ENCODE assay signal across 8 mouse cellular contexts in the genomic region with DNA sequence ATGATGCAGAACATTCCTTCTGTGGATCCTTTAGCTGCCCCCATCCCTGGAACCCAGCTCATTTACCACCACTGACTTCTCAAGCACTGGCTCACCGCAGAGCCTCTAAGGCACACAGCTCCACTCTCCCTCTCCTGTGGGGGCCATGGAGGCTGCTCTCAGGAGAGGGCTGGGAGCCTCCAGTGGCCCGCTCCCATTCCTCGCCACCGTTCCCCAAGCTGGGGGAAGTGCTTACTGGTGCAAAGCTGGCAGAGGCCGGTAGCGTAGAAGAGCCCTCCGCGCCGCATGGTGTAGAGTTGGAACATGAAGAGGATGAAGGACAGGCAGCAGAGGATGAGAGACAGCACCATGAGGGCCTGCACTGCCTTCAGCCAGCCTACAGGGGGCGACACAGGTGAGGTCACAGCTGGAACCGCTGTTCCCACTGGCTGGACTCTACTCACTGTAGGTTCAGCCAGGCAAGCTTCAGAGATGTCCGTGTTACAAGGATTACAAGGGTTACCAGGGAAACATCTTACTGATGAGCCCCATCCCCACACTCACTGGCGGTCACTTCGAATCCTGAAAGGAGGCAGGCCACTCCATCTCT. TPM values are rescaled to one million over a fixed set of nuclear protein-coding genes. Genes with fewer than 3 reads are reported as not detected.
DNase-seq lines count a peak whose midpoint lies in the region; ATAC-seq and TF ChIP-seq lines count a peak whose summit lies in the region.

No protein-coding gene starts in this region.

- H3K4me2 ChIP-seq in hindbrain, postnatal 0 days (ENCODE audit: low read depth, low read length): no peak overlapping the region
- H3K4me2 ChIP-seq in hindbrain, embryonic 14.5 days (replicated peaks): no peak overlapping the region
- H3K4me2 ChIP-seq in liver, embryonic 15.5 days: peak overlapping the region; percentile 73

- ATAC-seq in hindbrain, postnatal 0 days: no peak
- ATAC-seq in hindbrain, embryonic 14.5 days (ENCODE audit: low FRiP score): no peak
- no peak for ATAC-seq in liver, embryonic 15.5 days (ENCODE audit: insufficient read depth)
- ATAC-seq in cerebellum, adult (ENCODE audit: insufficient number of reproducible peaks, low FRiP score, low TSS enrichment): no peak

- DNase-seq in hindbrain, postnatal 0 days (ENCODE audit: low spot score): no peak
- DNase-seq in hindbrain, embryonic 14.5 days (ENCODE audit: low spot score): no peak
- no peak for DNase-seq in embryonic facial prominence, embryonic 10.5 days (ENCODE audit: low spot score)
- no peak for DNase-seq in cerebellum, adult 9-10 months
- DNase-seq in layer of hippocampus, postnatal 10 days (ENCODE audit: low spot score in 2 of 2): no peak

- peak overlapping the region; percentile 79 for H3ac ChIP-seq in C2C12 (ENCODE audit: control insufficient read depth, insufficient read length, low read depth)

- no peak overlapping the region for H3K9ac ChIP-seq in hindbrain, postnatal 0 days (replicated peaks; ENCODE audit: low read length)
- H3K9ac ChIP-seq in hindbrain, embryonic 14.5 days: no peak overlapping the region
- no peak overlapping the region for H3K9ac ChIP-seq in liver, embryonic 15.5 days

- H3K36me3 ChIP-seq in hindbrain, postnatal 0 days (ENCODE audit: insufficient read depth, low read length): no peaks in the 10 kb centered on the region; the same call in 1 of the 2 replicates
- no peaks in the 10 kb centered on the region for H3K36me3 ChIP-seq in hindbrain, embryonic 14.5 days (replicated peaks; ENCODE audit: control insufficient read depth, insufficient read depth)
- H3K36me3 ChIP-seq in C2C12 (ENCODE audit: control insufficient read depth, insufficient read depth): peaks cover 10% of the 10 kb centered on the region
- H3K36me3 ChIP-seq in embryonic facial prominence, embryonic 10.5 days (replicated peaks): no peaks in the 10 kb centered on the region; the same call in 1 of the 2 replicates
- H3K36me3 ChIP-seq in liver, embryonic 15.5 days (replicated peaks): peaks cover 15% of the 10 kb centered on the region; the same call in 1 of the 2 replicates

- peaks cover 46% of the 10 kb centered on the region for H3K79me2 ChIP-seq in C2C12 (ENCODE audit: control insufficient read depth, insufficient read depth)

- no peak overlapping the region for H3K27ac ChIP-seq in hindbrain, postnatal 0 days
- no peak overlapping the region for H3K27ac ChIP-seq in hindbrain, embryonic 14.5 days
- H3K27ac ChIP-seq in embryonic facial prominence, embryonic 10.5 days (replicated peaks): 0 out of 2 replicates have a peak overlapping the region, but pooled peaks have one; percentile 14
- no peak overlapping the region for H3K27ac ChIP-seq in liver, embryonic 15.5 days (replicated peaks)

- TF ChIP-seq CTCF in hindbrain, postnatal 0 days (IDR thresholded peaks at IDR 0.05; ENCODE audit: low read depth): peak; percentile 53
- peak; percentile 81 for TF ChIP-seq CTCF in C2C12 (IDR thresholded peaks at IDR 0.05; ENCODE audit: control insufficient read depth, insufficient read depth, insufficient read length)

- H3K4me1 ChIP-seq in hindbrain, postnatal 0 days (ENCODE audit: insufficient read depth, low read length): peaks cover 21% of the 10 kb centered on the region
- peaks cover 24% of the 10 kb centered on the region for H3K4me1 ChIP-seq in hindbrain, embryonic 14.5 days (replicated peaks; ENCODE audit: control insufficient read depth, insufficient read depth, low read length)
- H3K4me1 ChIP-seq in embryonic facial prominence, embryonic 10.5 days: peaks cover 67% of the 10 kb centered on the region
- peaks cover 79% of the 10 kb centered on the region for H3K4me1 ChIP-seq in liver, embryonic 15.5 days (replicated peaks)

- H3K9me3 ChIP-seq in hindbrain, postnatal 0 days (ENCODE audit: low read length): no peaks in the 10 kb centered on the region
- no peaks in the 10 kb centered on the region for H3K9me3 ChIP-seq in hindbrain, embryonic 14.5 days (ENCODE audit: control insufficient read depth, low read length)
- no peaks in the 10 kb centered on the region for H3K9me3 ChIP-seq in embryonic facial prominence, embryonic 10.5 days
- no peaks in the 10 kb centered on the region for H3K9me3 ChIP-seq in liver, embryonic 15.5 days (replicated peaks)

- no peaks in the 10 kb centered on the region for H3K27me3 ChIP-seq in hindbrain, postnatal 0 days (ENCODE audit: insufficient read depth, low read length)
- no peaks in the 10 kb centered on the region for H3K27me3 ChIP-seq in hindbrain, embryonic 14.5 days (ENCODE audit: control insufficient read depth, insufficient read depth, low read length)
- H3K27me3 ChIP-seq in C2C12 (ENCODE audit: control insufficient read depth, insufficient read depth, insufficient read length): no peaks in the 10 kb centered on the region
- peaks cover 16% of the 10 kb centered on the region for H3K27me3 ChIP-seq in embryonic facial prominence, embryonic 10.5 days (replicated peaks; ENCODE audit: low read depth, poor library complexity, severe bottlenecking)
- no peaks in the 10 kb centered on the region for H3K27me3 ChIP-seq in liver, embryonic 15.5 days

- peaks cover 14% of the 10 kb centered on the region for H3K79me3 ChIP-seq in C2C12 (ENCODE audit: low read depth)

- 66% methylated on average over 14 of the region's 14 CpGs for WGBS in hindbrain, postnatal 0 days
- 69% methylated on average over 14 of the region's 14 CpGs for WGBS in hindbrain, embryonic 14.5 days
- 60% methylated on average over 14 of the region's 14 CpGs for WGBS in embryonic facial prominence, embryonic 10.5 days
- WGBS in liver, embryonic 15.5 days (ENCODE audit: insufficient replicate concordance): 76% methylated on average over 14 of the region's 14 CpGs

- H3K4me3 ChIP-seq in hindbrain, postnatal 0 days (ENCODE audit: low read length): no peak overlapping the region
- H3K4me3 ChIP-seq in hindbrain, embryonic 14.5 days (replicated peaks; ENCODE audit: low read length): no peak overlapping the region
- H3K4me3 ChIP-seq in C2C12 (ENCODE audit: insufficient read depth, poor library complexity, severe bottlenecking): peak overlapping the region; percentile 63
- no peak overlapping the region for H3K4me3 ChIP-seq in embryonic facial prominence, embryonic 10.5 days
- H3K4me3 ChIP-seq in liver, embryonic 15.5 days (replicated peaks): 0 out of 2 replicates have a peak overlapping the region, but pooled peaks have one; percentile 58

TF ChIP-seq in C2C12, 6 proteins besides CTCF, POLR2A, EP300 and RAD21:
- no peak for TF ChIP-seq FOSL1 (IDR thresholded peaks at IDR 0.05; ENCODE audit: insufficient read depth, low read length, poor library complexity, severe bottlenecking)
- TF ChIP-seq CEBPB (IDR thresholded peaks at IDR 0.05; ENCODE audit: low read depth): no peak

RNA-seq across cellular contexts. Expression of a gene that starts 2.0 kb away (rescaled TPM):
- total RNA-seq in hindbrain, postnatal 0 days (2014; rRNA removed): 4.9 and 15.3 TPM in 2 replicates
- 33.4 and 45.2 TPM in 2 replicates for polyA plus RNA-seq in hindbrain, postnatal 0 days (2015; fragmentation: Nextera tagmentation; extraction: Ambion mirVana)
- 34.1 and 38.8 TPM in 2 replicates for polyA plus RNA-seq in hindbrain, embryonic 14.5 days (2014; fragmentation: Nextera tagmentation; extraction: Ambion mirVana)
- polyA plus RNA-seq in C2C12 (2012; fragmentation: generic; extraction: Trizol): 705 TPM
- 9.9 and 15.6 TPM in 2 replicates for polyA plus RNA-seq in embryonic facial prominence, embryonic 10.5 days (2016; fragmentation: Nextera tagmentation; extraction: Ambion mirVana)
- 59.9 and 65.0 TPM in 2 replicates for polyA plus RNA-seq in liver, embryonic 15.5 days (2015; fragmentation: Nextera tagmentation; extraction: Ambion mirVana)
- total RNA-seq in layer of hippocampus, postnatal 10 days (2021): 1 to 10 TPM; 6.2 TPM

RNA-seq across cellular contexts. Expression of a gene that starts 4.7 kb away (rescaled TPM):
- 6.8 and 7.5 TPM in 2 replicates for total RNA-seq in hindbrain, postnatal 0 days (2014; rRNA removed)
- 7.8 and 10.6 TPM in 2 replicates for polyA plus RNA-seq in hindbrain, postnatal 0 days (2015; fragmentation: Nextera tagmentation; extraction: Ambion mirVana)
- polyA plus RNA-seq in hindbrain, embryonic 14.5 days (2014; fragmentation: Nextera tagmentation; extraction: Ambion mirVana): 6.1 and 6.5 TPM in 2 replicates
- 2.6 TPM for polyA plus RNA-seq in C2C12 (2012; fragmentation: generic; extraction: Trizol)
- 4.6 and 6.8 TPM in 2 replicates for polyA plus RNA-seq in embryonic facial prominence, embryonic 10.5 days (2016; fragmentation: Nextera tagmentation; extraction: Ambion mirVana)
- polyA plus RNA-seq in liver, embryonic 15.5 days (2015; fragmentation: Nextera tagmentation; extraction: Ambion mirVana): 0.91 and 1.2 TPM in 2 replicates
- 1 to 10 TPM; 4.2 to 5.3 TPM for total RNA-seq in layer of hippocampus, postnatal 10 days (2021)

RNA-seq across cellular contexts. Expression of a gene that starts 22.4 kb away (rescaled TPM):
- 39.2 and 48.8 TPM in 2 replicates for total RNA-seq in hindbrain, postnatal 0 days (2014; rRNA removed)
- polyA plus RNA-seq in hindbrain, postnatal 0 days (2015; fragmentation: Nextera tagmentation; extraction: Ambion mirVana): 4.6 and 6.8 TPM in 2 replicates
- polyA plus RNA-seq in hindbrain, embryonic 14.5 days (2014; fragmentation: Nextera tagmentation; extraction: Ambion mirVana): 4.3 and 5.6 TPM in 2 replicates
- polyA plus RNA-seq in C2C12 (2012; fragmentation: generic; extraction: Trizol): 21.9 TPM
- polyA plus RNA-seq in embryonic facial prominence, embryonic 10.5 days (2016; fragmentation: Nextera tagmentation; extraction: Ambion mirVana): 4.5 and 5.5 TPM in 2 replicates
- 3.6 and 4.0 TPM in 2 replicates for polyA plus RNA-seq in liver, embryonic 15.5 days (2015; fragmentation: Nextera tagmentation; extraction: Ambion mirVana)
- 10 to 100 TPM; 23.9 TPM for total RNA-seq in layer of hippocampus, postnatal 10 days (2021)

RNA-seq across cellular contexts. Expression of a gene that starts 22.7 kb away (rescaled TPM):
- not detected in 2 replicates for total RNA-seq in hindbrain, postnatal 0 days (2014; rRNA removed)
- 0.19 and 0.51 TPM in 2 replicates for polyA plus RNA-seq in hindbrain, postnatal 0 days (2015; fragmentation: Nextera tagmentation; extraction: Ambion mirVana)
- 0.39 and 0.40 TPM in 2 replicates for polyA plus RNA-seq in hindbrain, embryonic 14.5 days (2014; fragmentation: Nextera tagmentation; extraction: Ambion mirVana)
- polyA plus RNA-seq in C2C12 (2012; fragmentation: generic; extraction: Trizol): 0.15 TPM
- polyA plus RNA-seq in embryonic facial prominence, embryonic 10.5 days (2016; fragmentation: Nextera tagmentation; extraction: Ambion mirVana): 1.2 and 1.3 TPM in 2 replicates
- 0.94 and 1.3 TPM in 2 replicates for polyA plus RNA-seq in liver, embryonic 15.5 days (2015; fragmentation: Nextera tagmentation; extraction: Ambion mirVana)
- total RNA-seq in layer of hippocampus, postnatal 10 days (2021): under 1 TPM in 1 of 2 experiments, not detected in 1; 0.40 TPM

RNA-seq across cellular contexts. Expression of a gene that starts 41.0 kb away (rescaled TPM):
- 37.8 and 44.9 TPM in 2 replicates for total RNA-seq in hindbrain, postnatal 0 days (2014; rRNA removed)
- 4.1 and 4.4 TPM in 2 replicates for polyA plus RNA-seq in hindbrain, postnatal 0 days (2015; fragmentation: Nextera tagmentation; extraction: Ambion mirVana)
- polyA plus RNA-seq in hindbrain, embryonic 14.5 days (2014; fragmentation: Nextera tagmentation; extraction: Ambion mirVana): 4.3 and 4.4 TPM in 2 replicates
- 1.1 TPM for polyA plus RNA-seq in C2C12 (2012; fragmentation: generic; extraction: Trizol)
- polyA plus RNA-seq in embryonic facial prominence, embryonic 10.5 days (2016; fragmentation: Nextera tagmentation; extraction: Ambion mirVana): 0.09 and 0.20 TPM in 2 replicates
- 0.05 TPM in 2 replicates for polyA plus RNA-seq in liver, embryonic 15.5 days (2015; fragmentation: Nextera tagmentation; extraction: Ambion mirVana)
- 10 to 100 TPM; 32.1 to 33.4 TPM for total RNA-seq in layer of hippocampus, postnatal 10 days (2021)

Comparison
In these comparisons a context has a peak if more than half of its experiments do, and no peak if none do; other contexts are left out.
1. H3K4me3 ChIP-seq: peak in C2C12 (single experiment) and liver, embryonic 15.5 days (single experiment); none in hindbrain, postnatal 0 days (single experiment), hindbrain, embryonic 14.5 days (single experiment) and embryonic facial prominence, embryonic 10.5 days (single experiment).
2. RNA of a gene that starts 2.0 kb away (polyA plus RNA-seq): 705 TPM in C2C12 (single experiment); 59.9 to 65.0 TPM in liver, embryonic 15.5 days, 33.4 to 45.2 TPM in hindbrain, postnatal 0 days, 34.1 to 38.8 TPM in hindbrain, embryonic 14.5 days and 9.9 to 15.6 TPM in embryonic facial prominence, embryonic 10.5 days; every median in the first group is over 10 times any median in the second.